Comparison of ENCODE assay signal across 8 mouse cellular contexts in the genomic region with DNA sequence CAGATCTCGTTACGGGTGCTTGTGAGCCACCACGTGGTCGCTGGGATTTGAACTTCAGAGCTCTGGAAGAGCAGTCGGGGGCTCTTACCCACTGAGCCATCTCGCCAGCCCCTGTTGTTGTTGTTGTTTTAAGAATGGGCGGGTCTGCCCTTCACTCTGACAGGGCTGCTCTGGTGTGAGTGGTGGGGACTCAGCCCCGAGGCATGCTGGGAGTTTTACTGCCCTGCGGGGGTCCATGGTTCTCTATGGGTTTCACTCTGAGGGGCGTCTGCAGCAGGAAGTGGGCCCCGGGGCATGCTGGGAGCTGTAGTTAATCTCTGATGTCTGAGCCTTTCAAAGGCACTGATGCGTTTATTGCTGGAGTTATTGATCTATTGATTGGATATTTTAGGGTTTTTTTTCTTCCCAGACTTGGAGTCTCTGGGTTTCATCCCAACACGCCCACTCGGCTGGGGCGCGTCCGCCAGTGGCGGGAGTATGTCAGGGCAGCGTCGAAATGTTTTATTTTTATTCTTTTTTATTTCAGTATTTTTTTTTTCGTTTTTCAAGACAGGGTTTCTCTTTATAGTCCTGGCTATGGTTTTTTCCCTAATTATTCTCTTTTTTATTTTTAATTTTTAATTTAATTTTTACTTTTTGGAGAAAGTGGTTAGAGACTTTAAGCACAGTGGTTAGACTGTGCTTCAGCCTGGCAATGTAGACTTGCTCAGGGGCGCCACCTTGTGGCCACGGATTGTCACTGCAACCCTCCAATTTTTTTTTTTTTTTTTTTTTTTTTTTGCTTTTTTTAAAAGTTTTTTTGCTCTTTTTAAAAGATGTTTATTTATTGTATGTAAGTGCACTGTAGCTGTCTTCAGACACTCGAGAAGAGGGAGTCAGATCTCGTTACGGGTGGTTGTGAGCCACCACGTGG. TPM values are rescaled to one million over a fixed set of nuclear protein-coding genes. Genes with fewer than 3 reads are reported as not detected.
DNase-seq lines count a peak whose midpoint lies in the region; ATAC-seq lines count a peak whose summit lies in the region.
"Not testable (repeated sequence)": the region's sequence is repeated elsewhere in the genome, so short reads cannot be mapped to it uniquely, and the experiment has no call there.

No protein-coding gene starts in this region.

- not testable (repeated sequence) for H3K4me1 ChIP-seq in ES-E14 (ENCODE audit: control insufficient read depth in 2 of 2, insufficient read depth in 2 of 2, low read length in 2 of 2, poor library complexity in 1 of 2); forebrain, embryonic 15.5 days

- WGBS in forebrain, embryonic 15.5 days: 53% methylated on average over 27 of the region's 27 CpGs

- 0 out of 2 replicates have a peak overlapping the region, but pooled peaks have one; percentile 5 for H3K4me2 ChIP-seq in forebrain, embryonic 15.5 days (replicated peaks)

- ATAC-seq in forebrain, embryonic 15.5 days (replicated peaks): peak; percentile 88
- peak; percentile 40 to 65 for ATAC-seq in hematopoietic stem cell, adult 5-6 weeks (replicated peaks in 1 of 2; ENCODE audit: insufficient read depth in 1 of 2, low FRiP score in 2 of 2, low TSS enrichment in 1 of 2, low read depth in 1 of 2, poor library complexity in 2 of 2, severe bottlenecking in 2 of 2)

- not testable (repeated sequence) for H3K27me3 ChIP-seq in forebrain, embryonic 15.5 days

- H3K27ac ChIP-seq in ES-E14 (ENCODE audit: insufficient read depth, low read depth, low read length, poor library complexity, severe bottlenecking): peak overlapping the region; percentile 19
- peak overlapping the region; percentile 3; the same call in 1 of the 2 replicates for H3K27ac ChIP-seq in forebrain, embryonic 15.5 days (replicated peaks)

- peak; percentile 100 for DNase-seq in ES-E14 (ENCODE audit: low read depth, low spot score)
- DNase-seq in cerebellum, adult 18-20 months: peak; percentile 79
- peak; percentile 86 for DNase-seq in layer of hippocampus, adult 11-12 months (ENCODE audit: low spot score)
- peak; percentile 81 for DNase-seq in lung, postnatal 14 days
- peak; percentile 82 for DNase-seq in ovary, adult 18-20 months (ENCODE audit: low spot score)
- DNase-seq in thymus, postnatal 25 days: peak; percentile 98

- in situ Hi-C loops in ES-E14 (cut with MboI; ENCODE audit: low sequenced_read_pairs in 2 of 2, unreplicated experiment in 2 of 2): not testable (repeated sequence)

- H3K9me3 ChIP-seq in ES-E14 (ENCODE audit: control insufficient read depth, insufficient read depth, low read depth, low read length): not testable (repeated sequence)
- peaks cover 22% of the 10 kb centered on the region for H3K9me3 ChIP-seq in forebrain, embryonic 15.5 days

- peaks cover 54% of the 10 kb centered on the region for H3K36me3 ChIP-seq in ES-E14 (ENCODE audit: control insufficient read depth, insufficient read depth, low read length, poor library complexity, severe bottlenecking)
- H3K36me3 ChIP-seq in forebrain, embryonic 15.5 days: peaks cover 32% of the 10 kb centered on the region

- peak overlapping the region in 1 of 2 experiments; percentile 17; a peak in 2 of 4 replicates for H3K4me3 ChIP-seq in ES-E14 (ENCODE audit: insufficient read depth in 1 of 2, low read depth in 1 of 2, low read length in 2 of 2, poor library complexity in 1 of 2, severe bottlenecking in 1 of 2)
- peak overlapping the region; percentile 11 for H3K4me3 ChIP-seq in forebrain, embryonic 15.5 days

- H3K9ac ChIP-seq in ES-E14 (ENCODE audit: insufficient read depth, low read depth, low read length, poor library complexity, severe bottlenecking); forebrain, embryonic 15.5 days (replicated peaks): not testable (repeated sequence)

RNA-seq across cellular contexts. Expression of a gene that starts 8.1 kb away (rescaled TPM):
- total RNA-seq in ES-E14 (2012; rRNA removed): 165 and 322 TPM in 2 replicates
- 189 and 242 TPM in 2 replicates for polyA plus RNA-seq in forebrain, embryonic 15.5 days (2015; fragmentation: Nextera tagmentation; extraction: Ambion mirVana)
- 167 and 207 TPM in 2 replicates for total RNA-seq in hematopoietic stem cell, adult 5-6 weeks (2017)
